Mouse (Mus musculus): ENCODE measurements around the gene Ngrn.
A peak's percentile ranks its signal among the peaks of the same experiment; 100 is the strongest.

DNA sequence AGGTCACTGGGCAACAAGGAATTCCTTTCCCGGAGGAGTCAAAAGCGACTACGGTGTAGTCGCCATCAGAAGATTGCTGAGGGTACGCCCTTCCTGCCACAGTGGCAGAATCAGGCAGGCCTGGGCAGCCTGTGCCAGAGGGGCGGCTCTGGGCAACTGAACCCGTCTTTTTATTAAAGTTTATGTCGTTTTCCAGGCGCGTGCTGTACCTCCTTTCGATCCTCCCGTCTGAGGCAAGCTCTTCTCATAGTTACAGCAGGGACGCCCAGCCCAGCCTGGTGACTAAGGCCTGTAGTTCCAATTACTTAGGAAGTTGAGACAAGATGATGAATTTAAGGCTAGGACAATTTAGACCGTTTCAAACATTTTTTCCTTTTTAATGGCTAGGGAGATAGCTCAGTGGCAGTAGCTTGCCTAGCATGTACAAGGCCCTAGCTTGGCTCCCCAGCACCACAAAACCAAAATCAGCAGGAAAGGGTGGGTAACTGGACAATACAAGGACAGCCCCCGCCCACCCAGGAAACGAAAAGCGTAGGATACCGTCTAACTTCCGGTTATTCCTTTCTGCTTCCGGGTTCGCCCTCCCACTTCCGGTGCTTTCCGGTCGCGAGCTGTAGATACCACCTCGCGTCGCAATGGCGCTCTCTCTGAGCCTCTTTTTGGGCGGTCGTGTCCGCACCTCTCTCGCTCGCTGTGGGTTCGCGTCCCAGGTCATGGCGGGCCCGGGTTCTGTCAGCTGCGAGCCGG, at the start of gene Ngrn:
- TF ChIP-seq POLR2A (IDR thresholded peaks at IDR 0.05; ENCODE audit: extremely low read depth, insufficient read depth, low read length) (peak; percentile 80), CTCF (IDR thresholded peaks at IDR 0.05; ENCODE audit: low read depth, low read length) (peak; percentile 2; the same call in 1 of the 2 replicates)

Measured in liver, adult 2 months (tissue).